Mouse (Mus musculus) intestine, embryonic 16.5 days (tissue): Measurements from ENCODE around the gene Gstm5. TPM values are rescaled to one million over a fixed set of nuclear protein-coding genes. Genes with fewer than 3 reads are reported as not detected.
"Not testable (repeated sequence)": the region's sequence is repeated elsewhere in the genome, so short reads cannot be mapped to it uniquely, and the experiment has no call there.

Source experiments
- ATAC-seq: fragments of 200-750 bp; cut with Nextera tagmentation; 2 replicates; pipeline ENCODE4 v1.8.0; 2017; ENCODE audit warnings: moderate TSS enrichment, moderate library complexity
- H3K27ac ChIP-seq: fragments of 300-500 bp; sonication (generic); 2 replicates; pipeline ENCODE4 v1.5.1; 2014; ENCODE audit warnings: mild to moderate bottlenecking, low read length
- H3K27me3 ChIP-seq: fragments of 300-500 bp; sonication (generic); replicated peaks from 2 replicates; pipeline ENCODE4 v1.6.1; 2014; ENCODE audit warnings: low read length, control low read depth, mixed read lengths; ENCODE audit not compliant: control insufficient read depth, insufficient read depth
- H3K36me3 ChIP-seq: fragments of 300-500 bp; sonication (generic); 2 replicates; pipeline ENCODE4 v1.6.1; 2014; ENCODE audit warnings: low read length, control low read depth; ENCODE audit not compliant: control insufficient read depth, insufficient read depth
- H3K4me1 ChIP-seq: fragments of 300-500 bp; sonication (generic); 2 replicates; pipeline ENCODE4 v1.6.1; 2014; ENCODE audit warnings: low read length, control low read depth, mixed read lengths; ENCODE audit not compliant: control insufficient read depth, insufficient read depth
- H3K4me2 ChIP-seq: fragments of 300-500 bp; sonication (generic); 2 replicates; pipeline ENCODE4 v1.6.1; 2014; ENCODE audit warnings: low read depth, low read length, control low read depth
- H3K4me3 ChIP-seq: fragments of 300-500 bp; sonication (generic); 2 replicates; pipeline ENCODE4 v1.5.1; 2014; ENCODE audit warnings: mild to moderate bottlenecking, low read length
- H3K9ac ChIP-seq: fragments of 300-500 bp; sonication (generic); 2 replicates; pipeline ENCODE4 v1.6.1; 2014; ENCODE audit warnings: low read depth, low read length
- H3K9me3 ChIP-seq: fragments of 300-500 bp; sonication (generic); 2 replicates; pipeline ENCODE4 v1.6.1; 2016; ENCODE audit warnings: low read length, control low read depth; ENCODE audit not compliant: control insufficient read depth
- WGBS: fragments of 180-500 bp; shearing (Covaris S2); extraction: QIAGEN DNeasy Blood & Tissue Kit; methylation state at CpG from one replicate; pipeline ENCODE4 v1.1.7; 2014; 5-methylcytosine and 5-hydroxymethylcytosine counted together
- polyA plus RNA-seq: library from polyadenylated mRNA; unstranded; fragments of >200 nt; fragmentation: Nextera tagmentation; extraction: Ambion mirVana; gene quantifications from 2 replicates; pipeline ENCODE4 v1.2.1, GENCODE M21; 2015

The Gstm5 gene
- polyA plus RNA-seq, 1 experiment from 2014 or later, result 171 TPM

DNA sequence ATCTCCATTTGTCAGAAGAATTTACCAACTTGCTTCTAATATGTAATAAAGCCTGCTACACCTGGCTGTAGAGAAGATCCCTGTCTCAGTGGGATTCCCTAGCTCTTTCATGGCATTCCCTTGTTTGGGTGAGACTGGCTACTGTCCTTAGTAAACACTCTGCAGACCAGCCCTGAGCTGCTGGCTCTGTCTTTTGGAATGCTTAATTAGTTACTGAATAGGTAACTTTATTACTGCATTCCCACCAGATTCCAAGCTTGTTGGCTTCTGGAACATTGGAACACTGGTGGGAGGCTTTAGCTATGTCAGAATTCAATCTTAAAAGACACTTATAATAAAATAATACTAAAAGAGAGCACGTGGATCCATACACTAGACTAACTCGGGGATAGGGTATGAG lies 6.4 kb upstream of the Gstm5 start:
- H3K27ac ChIP-seq, H3K27me3 ChIP-seq, H3K4me2 ChIP-seq, H3K9ac ChIP-seq, H3K4me3 ChIP-seq, H3K9me3 ChIP-seq, H3K4me1 ChIP-seq, H3K36me3 ChIP-seq, ATAC-seq: not testable (repeated sequence)
- WGBS, result 89% methylated on average over 2 of the region's 2 CpGs

- Histone ChIP-seq H3K4me1 (peaks cover 15% of the 10 kb centered on the region), H3K9ac (peak overlapping the region; percentile 88), H3K36me3 (no peaks in the 10 kb centered on the region), H3K9me3 (no peaks in the 10 kb centered on the region), H3K27ac (peak overlapping the region; percentile 69), H3K27me3 (no peaks in the 10 kb centered on the region), H3K4me2 (peak overlapping the region; percentile 84), H3K4me3 (peak overlapping the region; percentile 67)
- peak; percentile 44 for ATAC-seq
- 5% methylated on average over 6 of the region's 6 CpGs for WGBS
Observed at GRCm38 (mm10) chr3:107895194-107895719, 364 bp upstream of the Gstm5 start.

- H3K27ac ChIP-seq, result no peak overlapping the region
- no peaks in the 10 kb centered on the region for H3K9me3 ChIP-seq
- no peaks in the 10 kb centered on the region for H3K27me3 ChIP-seq
- 94% methylated on average over 13 of the region's 13 CpGs for WGBS
- no peak overlapping the region for H3K4me2 ChIP-seq
- no peak overlapping the region for H3K4me3 ChIP-seq
- peaks cover 15% of the 10 kb centered on the region for H3K4me1 ChIP-seq
- no peaks in the 10 kb centered on the region for H3K36me3 ChIP-seq
- no peak for ATAC-seq
- no peak overlapping the region for H3K9ac ChIP-seq
Observed at GRCm38 (mm10) chr3:107898691-107899090, 3.1 kb downstream of the Gstm5 start.

GRCm38 (mm10) chr3:107900955-107901673 lies 5.5 kb downstream of the Gstm5 start:
- WGBS, result 59% methylated on average over 11 of the region's 11 CpGs
- Histone ChIP-seq H3K27me3 (no peaks in the 10 kb centered on the region), H3K4me1 (peaks cover 8% of the 10 kb centered on the region), H3K4me3 (no peak overlapping the region), H3K9me3 (no peaks in the 10 kb centered on the region), H3K36me3 (no peaks in the 10 kb centered on the region), H3K4me2 (no peak overlapping the region), H3K9ac (no peak overlapping the region), H3K27ac (peak overlapping the region; percentile 40)
- peak; percentile 47; the same call in 1 of the 2 replicates for ATAC-seq

DNA sequence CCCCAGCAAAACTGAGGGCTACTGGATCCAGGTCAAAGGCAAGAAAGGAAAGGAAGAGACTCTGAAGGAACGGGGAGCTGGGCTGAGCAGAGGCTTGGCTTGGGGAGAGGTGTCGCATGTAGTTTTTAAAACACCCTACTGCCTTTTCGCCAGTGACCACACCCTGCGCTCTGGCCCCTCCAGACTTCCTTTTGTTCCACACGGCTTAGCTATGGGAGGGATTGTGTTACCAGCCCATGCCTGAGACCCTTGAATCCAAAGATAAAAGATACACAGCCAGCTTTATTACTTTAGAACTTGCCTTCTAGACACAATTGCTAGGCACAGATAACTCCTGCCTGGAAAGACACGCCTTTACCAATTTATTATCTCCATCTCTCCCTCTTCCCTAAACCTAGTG lies 10.3 kb downstream of the Gstm5 start:
- no peaks in the 10 kb centered on the region for H3K36me3 ChIP-seq
- H3K4me2 ChIP-seq, result no peak overlapping the region
- no peak overlapping the region for H3K4me3 ChIP-seq
- H3K4me1 ChIP-seq, result peaks cover 17% of the 10 kb centered on the region
- H3K27me3 ChIP-seq, result no peaks in the 10 kb centered on the region
- no peak for ATAC-seq
- 58% methylated on average over 6 of the region's 6 CpGs for WGBS
- H3K9me3 ChIP-seq, result no peaks in the 10 kb centered on the region
- no peak overlapping the region for H3K9ac ChIP-seq
- no peak overlapping the region for H3K27ac ChIP-seq

GRCm38 (mm10) chr3:107916674-107917073 lies 21.1 kb downstream of the Gstm5 start:
- Histone ChIP-seq H3K4me3 (no peak overlapping the region), H3K27me3 (no peaks in the 10 kb centered on the region), H3K9me3 (no peaks in the 10 kb centered on the region; the same call in 1 of the 2 replicates), H3K4me1 (no peaks in the 10 kb centered on the region), H3K4me2 (no peak overlapping the region), H3K9ac (peak overlapping the region; percentile 30; the same call in 1 of the 2 replicates), H3K27ac (peak overlapping the region; percentile 79), H3K36me3 (no peaks in the 10 kb centered on the region)
- WGBS, result 58% methylated on average over 15 of the region's 15 CpGs
- ATAC-seq, result peak; percentile 72

DNA sequence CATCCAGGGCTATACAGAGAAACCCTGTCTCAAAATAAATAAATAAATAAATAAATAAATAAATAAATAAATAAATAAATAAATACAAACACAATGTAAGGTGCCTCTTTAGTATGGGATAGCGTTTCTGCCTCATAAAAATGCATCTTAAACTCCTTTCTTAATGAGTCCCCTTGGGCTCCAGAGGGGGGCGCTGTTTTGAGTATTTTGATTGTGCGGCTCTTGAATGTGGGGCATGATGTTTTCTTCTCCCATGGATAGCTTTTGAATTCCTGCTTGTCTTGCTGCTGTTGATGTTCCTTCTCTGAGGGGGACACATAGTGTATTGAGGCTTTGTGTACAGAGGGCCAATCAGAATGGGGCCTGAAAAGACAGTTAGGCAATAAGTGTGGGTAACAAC lies 21.5 kb downstream of the Gstm5 start:
- no peaks in the 10 kb centered on the region; the same call in 1 of the 2 replicates for H3K9me3 ChIP-seq
- H3K4me2 ChIP-seq, result no peak overlapping the region
- H3K4me1 ChIP-seq, result no peaks in the 10 kb centered on the region
- H3K4me3 ChIP-seq, result no peak overlapping the region
- WGBS, result 86% methylated on average over 3 of the region's 3 CpGs
- H3K27ac ChIP-seq, result peak overlapping the region; percentile 60
- no peak overlapping the region for H3K9ac ChIP-seq
- ATAC-seq, result peak; percentile 14; the same call in 1 of the 2 replicates
- H3K27me3 ChIP-seq, result no peaks in the 10 kb centered on the region
- H3K36me3 ChIP-seq, result no peaks in the 10 kb centered on the region

GRCm38 (mm10) chr3:107917783-107918408 lies 22.3 kb downstream of the Gstm5 start:
- 56% methylated on average over 7 of the region's 7 CpGs for WGBS
- Histone ChIP-seq H3K9me3 (no peaks in the 10 kb centered on the region; the same call in 1 of the 2 replicates), H3K36me3 (no peaks in the 10 kb centered on the region), H3K27ac (no peak overlapping the region), H3K9ac (no peak overlapping the region), H3K4me3 (no peak overlapping the region), H3K27me3 (no peaks in the 10 kb centered on the region), H3K4me1 (no peaks in the 10 kb centered on the region), H3K4me2 (no peak overlapping the region)
- ATAC-seq, result peak; percentile 25

- ATAC-seq, result peak; percentile 50
- H3K4me2 ChIP-seq, result no peak overlapping the region
- WGBS, result 82% methylated on average over 5 of the region's 5 CpGs
- no peak overlapping the region for H3K4me3 ChIP-seq
- no peaks in the 10 kb centered on the region for H3K36me3 ChIP-seq
- no peaks in the 10 kb centered on the region for H3K9me3 ChIP-seq
- no peaks in the 10 kb centered on the region for H3K27me3 ChIP-seq
- no peak overlapping the region for H3K27ac ChIP-seq
- H3K4me1 ChIP-seq, result no peaks in the 10 kb centered on the region
- H3K9ac ChIP-seq, result no peak overlapping the region
Observed at GRCm38 (mm10) chr3:107920348-107920747, 24.7 kb downstream of the Gstm5 start.
